Mouse (Mus musculus) gastrocnemius, adult 2 months (tissue): ENCODE data around the gene Sf1. TPM values are rescaled to one million over a fixed set of nuclear protein-coding genes. Genes with fewer than 3 reads are reported as not detected.

Source experiments
- DNase-seq: peaks from one replicate; pipeline ENCODE4 v3.0.0; 2022
- H3K27ac ChIP-seq: fragments of 200-600 bp; 2 replicates; pipeline ENCODE4 v1.8.1; 2022; ENCODE audit warnings: mild to moderate bottlenecking
- H3K4me3 ChIP-seq: fragments of 200-600 bp; 2 replicates; pipeline ENCODE4 v1.8.1; 2022; ENCODE audit warnings: mild to moderate bottlenecking, moderate library complexity
- CTCF ChIP-seq: fragments of 200-600 bp; IDR thresholded peaks from 2 replicates; pipeline ENCODE4 v1.8.1; 2022; ENCODE audit warnings: antibody characterized with exemption, mild to moderate bottlenecking, moderate library complexity
- intact Hi-C: fragments of 180-260 bp; cut with DNase I; formaldehyde crosslinking; loops from one replicate; pipeline ENCODE4 v1.15.1; 2025
- total RNA-seq, 2 experiments: library from RNA; stranded (reverse); gene quantifications; 2 replicates each; pipeline ENCODE4 v1.2.3; 2021

The Sf1 gene
- total RNA-seq, 2 experiments from 2014 or later: 95.2 to 98.6 TPM

GRCm38 (mm10) chr19:6408749-6409148 is 45.3 kb downstream of the Sf1 start:
- Histone ChIP-seq H3K4me3 (no peak overlapping the region), H3K27ac (no peak overlapping the region)
- intact Hi-C loops: no loop called here
- DNase-seq: no peak
- TF ChIP-seq CTCF: no peak

GRCm38 (mm10) chr19:6409176-6409575 is 45.7 kb downstream of the Sf1 start:
- intact Hi-C loops: no loop called here
- no peak for TF ChIP-seq CTCF
- no peak overlapping the region for H3K27ac ChIP-seq
- no peak overlapping the region for H3K4me3 ChIP-seq
- no peak for DNase-seq

DNA sequence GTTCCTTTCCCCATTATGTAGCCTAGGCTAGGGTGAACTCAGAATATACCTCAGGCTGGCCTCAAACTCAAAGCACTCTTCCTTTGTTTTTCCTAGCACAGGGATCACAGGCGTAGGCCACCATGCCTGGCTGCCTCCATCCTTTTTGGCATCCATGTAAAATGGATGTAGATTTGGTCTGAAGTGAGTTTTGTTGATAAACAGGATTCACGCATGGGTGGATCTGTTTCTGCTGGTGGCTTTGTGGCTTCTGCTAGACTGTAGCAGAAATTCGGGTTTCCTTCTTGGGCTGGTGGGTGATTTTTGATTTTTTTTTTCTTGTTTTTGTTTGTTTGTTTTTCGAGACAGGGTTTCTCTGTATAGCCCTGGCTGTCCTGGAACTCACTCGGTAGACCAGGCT is 46.4 kb downstream of the Sf1 start:
- H3K4me3 ChIP-seq: no peak overlapping the region
- intact Hi-C loops: no loop called here
- no peak for TF ChIP-seq CTCF

GRCm38 (mm10) chr19:6412798-6413197 is 49.3 kb downstream of the Sf1 start:
- no peak for TF ChIP-seq CTCF
- Histone ChIP-seq H3K4me3 (peak overlapping the region; percentile 43), H3K27ac (peak overlapping the region; percentile 38; the same call in 1 of the 2 replicates)
- DNase-seq: no peak
- intact Hi-C loops: no loop called here

More for the DNA sequence above, 46.4 kb downstream of the Sf1 start:
- DNase-seq: no peak
- H3K27ac ChIP-seq: no peak overlapping the region

DNA sequence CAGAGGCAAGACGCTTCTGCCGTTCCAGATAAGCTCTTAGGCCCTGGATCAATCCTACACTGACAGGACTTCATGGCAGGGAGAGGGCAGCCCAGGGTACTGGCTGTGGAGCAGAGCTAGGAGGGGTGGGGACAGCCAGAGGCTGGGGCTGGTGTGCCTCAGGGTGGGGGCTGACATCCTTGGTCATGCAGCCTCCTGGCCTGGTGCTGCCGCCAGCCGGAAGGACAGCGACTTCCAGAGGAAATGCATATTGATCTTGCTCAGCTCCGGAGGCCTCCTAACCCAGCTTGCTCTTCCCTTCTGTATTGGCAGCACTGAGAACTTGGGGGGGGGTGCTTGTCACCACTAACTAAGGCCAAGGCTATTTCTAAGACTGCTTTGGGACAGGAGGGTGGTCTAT is 52.0 kb downstream of the Sf1 start:
- no peak overlapping the region for H3K27ac ChIP-seq
- intact Hi-C loops: no loop called here
- no peak for TF ChIP-seq CTCF
- DNase-seq: no peak
- H3K4me3 ChIP-seq: no peak overlapping the region

- intact Hi-C loops: no loop called here
- Histone ChIP-seq H3K27ac (no peak overlapping the region), H3K4me3 (no peak overlapping the region)
- no peak for TF ChIP-seq CTCF
- no peak for DNase-seq
Observed at GRCm38 (mm10) chr19:6416124-6416770, 52.8 kb downstream of the Sf1 start.

GRCm38 (mm10) chr19:6416894-6417761 is 53.6 kb downstream of the Sf1 start:
- H3K4me3 ChIP-seq: no peak overlapping the region
- no peak for DNase-seq
- H3K27ac ChIP-seq: no peak overlapping the region
- TF ChIP-seq CTCF: no peak
- intact Hi-C loops: no loop called here

- H3K27ac ChIP-seq: peak within 1 kb of the TSS; percentile 70
- TF ChIP-seq CTCF: peak; percentile 98; the same call in 1 of the 2 replicates
- H3K4me3 ChIP-seq: peak within 1 kb of the TSS; percentile 79
- DNase-seq: peak; percentile 91
- intact Hi-C loops: loop anchor here (1.0 kb wide), 1 partner anchor 34 kb away; no protein-coding TSS in a partner anchor
Observed at GRCm38 (mm10) chr19:6418233-6418879, 54.9 kb downstream of the Sf1 start, which contains the start of gene Nrxn2. TSS of gene Nrxn2 (plus strand) at chr19:6418731.

GRCm38 (mm10) chr19:6418984-6419692 is 55.6 kb downstream of the Sf1 start:
- intact Hi-C loops: loop anchor here (1.0 kb wide), 1 partner anchor 33 kb away; no protein-coding TSS in a partner anchor

GRCm38 (mm10) chr19:6419805-6420310 is 56.4 kb downstream of the Sf1 start:
- intact Hi-C loops: no loop called here
- Histone ChIP-seq H3K27ac (no peak overlapping the region), H3K4me3 (no peak overlapping the region)
- no peak for TF ChIP-seq CTCF
- no peak for DNase-seq

More at GRCm38 (mm10) chr19:6418984-6419692, 55.6 kb downstream of the Sf1 start:
- no peak for TF ChIP-seq CTCF
- Histone ChIP-seq H3K4me3 (peak overlapping the region; percentile 79; the same call in 1 of the 2 replicates), H3K27ac (no peak overlapping the region)
- no peak for DNase-seq

GRCm38 (mm10) chr19:6420481-6421210 is 57.2 kb downstream of the Sf1 start:
- Histone ChIP-seq H3K27ac (no peak overlapping the region), H3K4me3 (no peak overlapping the region)
- intact Hi-C loops: no loop called here
- no peak for DNase-seq
- no peak for TF ChIP-seq CTCF

- DNase-seq: no peak
- intact Hi-C loops: no loop called here
- Histone ChIP-seq H3K27ac (no peak overlapping the region), H3K4me3 (no peak overlapping the region)
- TF ChIP-seq CTCF: no peak
Observed at GRCm38 (mm10) chr19:6421211-6421590, 57.7 kb downstream of the Sf1 start.
